Mouse (Mus musculus) cortical plate, adult 2 months (tissue): ENCODE results near the gene Rtp4. TPM values are rescaled to one million over a fixed set of nuclear protein-coding genes. Genes with fewer than 3 reads are reported as not detected.
A peak's percentile ranks its signal among the peaks of the same experiment; 100 is the strongest.

Experiments
- H3K27ac ChIP-seq: fragments of 200-500 bp; 2 replicates; pipeline ENCODE4 v1.5.1; 2012; ENCODE audit warnings: low read length, control low read depth, inconsistent platforms; ENCODE audit not compliant: insufficient read depth
- H3K4me1 ChIP-seq: fragments of 200-500 bp; 2 replicates; pipeline ENCODE4 v1.6.1; 2011; ENCODE audit warnings: low read length; ENCODE audit not compliant: control insufficient read depth, insufficient read depth
- H3K4me3 ChIP-seq: fragments of 200-500 bp; 2 replicates; pipeline ENCODE4 v1.5.1; 2011; ENCODE audit warnings: mild to moderate bottlenecking, low read length, control low read depth; ENCODE audit not compliant: insufficient read depth
- CTCF ChIP-seq: fragments of 200-500 bp; IDR thresholded peaks from 2 replicates; pipeline ENCODE4 v1.5.1; 2011; ENCODE audit warnings: mild to moderate bottlenecking, control low read depth, low read length; ENCODE audit not compliant: insufficient read depth; ENCODE audit errors: extremely low read depth
- POLR2A ChIP-seq: fragments of 200-500 bp; IDR thresholded peaks from 2 replicates; pipeline ENCODE4 v1.6.1; 2011; ENCODE audit warnings: mild to moderate bottlenecking, low read length, control low read depth; ENCODE audit not compliant: insufficient read depth; ENCODE audit errors: extremely low read depth
- polyA plus RNA-seq: library from polyadenylated mRNA; depleted of rRNA; stranded (reverse); fragments of >200 nt; gene quantifications from 2 replicates; pipeline ENCODE4 v1.2.3, GENCODE M21; 2012; rRNA removed

The Rtp4 gene
- polyA plus RNA-seq: 7.4 and 9.8 TPM in 2 replicates

GRCm38 (mm10) chr16:23520235-23520871, at the start of gene Rtp4, which contains the start of gene Masp1:
Rtp4 (plus strand) TSS chr16:23520291.
Masp1 (minus strand) TSS chr16:23520815.
- Histone ChIP-seq H3K4me3 (peak within 1 kb of the TSS; percentile 56), H3K27ac (peak within 1 kb of the TSS; percentile 87), H3K4me1 (peaks cover 8% of the 10 kb centered on the region; the same call in 1 of the 2 replicates)
- TF ChIP-seq CTCF (no peak), POLR2A (0 out of 2 replicates have a peak, but pooled peaks have one; percentile 24)

DNA sequence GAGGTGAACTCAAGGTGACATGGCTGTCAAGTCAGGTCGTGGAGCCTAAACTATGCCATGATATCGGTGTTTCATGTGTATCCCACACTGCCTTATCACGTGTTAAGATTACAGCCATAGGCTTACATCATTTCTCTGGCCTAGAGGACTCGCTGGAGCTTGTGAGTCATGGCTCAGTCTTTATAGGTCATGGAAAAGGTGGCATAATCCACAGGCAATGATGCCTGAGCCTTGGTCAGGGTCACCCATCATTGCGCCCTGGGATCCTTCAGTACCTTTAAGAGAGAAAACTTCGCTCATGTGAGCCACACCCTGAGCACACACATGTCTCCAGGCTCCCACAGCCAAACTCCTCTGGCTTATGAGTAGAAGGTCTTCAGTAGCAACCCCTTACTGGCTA, 48.5 kb upstream of the Rtp4 start:
- Histone ChIP-seq H3K4me3 (no peak overlapping the region), H3K4me1 (no peaks in the 10 kb centered on the region)
- TF ChIP-seq CTCF (no peak), POLR2A (no peak)

GRCm38 (mm10) chr16:23472046-23472445, 48.0 kb upstream of the Rtp4 start:
- Histone ChIP-seq H3K4me1 (no peaks in the 10 kb centered on the region), H3K4me3 (no peak overlapping the region), H3K27ac (no peak overlapping the region)
- TF ChIP-seq CTCF: no peak
- no peak for TF ChIP-seq POLR2A

More for the DNA sequence above, 48.5 kb upstream of the Rtp4 start:
- H3K27ac ChIP-seq: no peak overlapping the region

GRCm38 (mm10) chr16:23475651-23476050, 44.4 kb upstream of the Rtp4 start:
- TF ChIP-seq CTCF (no peak), POLR2A (no peak)
- Histone ChIP-seq H3K4me3 (no peak overlapping the region), H3K27ac (no peak overlapping the region), H3K4me1 (no peaks in the 10 kb centered on the region)

DNA sequence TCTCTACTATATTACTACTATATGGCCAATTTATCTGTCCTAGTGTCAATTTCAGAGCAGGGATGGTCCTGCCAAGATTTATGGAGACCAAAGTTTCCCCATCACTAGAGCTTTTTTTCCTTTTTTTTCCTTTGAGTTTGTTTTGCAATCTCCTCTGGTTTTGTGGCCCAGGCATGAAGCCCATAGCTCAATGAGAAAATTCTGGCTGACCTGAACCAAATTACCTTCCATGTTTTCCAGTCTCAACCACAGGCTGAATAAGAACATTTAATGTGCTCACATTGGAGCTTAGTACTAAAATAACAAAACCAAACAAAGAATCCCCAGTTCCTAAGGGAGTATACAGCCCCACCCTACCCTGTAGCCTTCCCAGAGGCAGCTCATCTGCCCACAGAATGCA, 43.5 kb upstream of the Rtp4 start:
- Histone ChIP-seq H3K27ac (no peak overlapping the region), H3K4me1 (no peaks in the 10 kb centered on the region), H3K4me3 (no peak overlapping the region)
- TF ChIP-seq CTCF: no peak
- no peak for TF ChIP-seq POLR2A

DNA sequence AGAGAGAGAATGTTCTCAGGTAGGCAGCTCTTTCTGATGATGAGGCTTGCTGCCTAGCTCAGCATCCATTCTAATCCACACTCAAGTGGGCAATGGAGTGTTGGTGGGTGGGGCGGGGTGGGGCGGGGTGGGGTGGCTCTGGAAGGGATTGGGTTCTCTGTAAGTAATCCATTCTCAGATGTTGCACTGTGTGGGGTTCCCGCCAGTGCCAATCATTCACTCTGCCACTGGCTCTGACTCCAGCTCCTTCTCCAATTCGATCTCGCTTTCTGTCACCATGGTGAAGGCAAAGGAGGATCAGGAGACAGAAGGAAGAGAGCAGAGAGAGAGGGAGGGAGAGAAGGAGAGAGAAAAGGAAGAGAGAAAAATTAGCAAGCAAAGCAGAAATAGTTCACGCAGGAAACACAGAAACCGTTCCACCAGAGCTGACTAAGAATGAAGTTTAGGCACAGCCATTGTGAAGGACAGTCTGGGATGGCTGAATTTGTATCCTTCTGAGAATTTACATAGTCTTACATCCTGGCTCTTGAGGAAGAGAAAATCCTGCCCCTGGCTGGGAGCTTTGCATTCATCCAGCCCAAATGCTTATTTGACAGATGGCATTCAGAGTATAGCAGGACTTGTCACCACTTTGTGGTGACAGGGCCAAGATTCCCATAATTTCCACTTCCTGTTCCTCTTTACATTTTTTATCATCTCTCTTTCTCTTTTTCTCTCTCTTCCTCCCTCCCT, 40.1 kb upstream of the Rtp4 start:
- TF ChIP-seq CTCF (no peak), POLR2A (no peak)
- Histone ChIP-seq H3K4me1 (no peaks in the 10 kb centered on the region), H3K27ac (no peak overlapping the region)

DNA sequence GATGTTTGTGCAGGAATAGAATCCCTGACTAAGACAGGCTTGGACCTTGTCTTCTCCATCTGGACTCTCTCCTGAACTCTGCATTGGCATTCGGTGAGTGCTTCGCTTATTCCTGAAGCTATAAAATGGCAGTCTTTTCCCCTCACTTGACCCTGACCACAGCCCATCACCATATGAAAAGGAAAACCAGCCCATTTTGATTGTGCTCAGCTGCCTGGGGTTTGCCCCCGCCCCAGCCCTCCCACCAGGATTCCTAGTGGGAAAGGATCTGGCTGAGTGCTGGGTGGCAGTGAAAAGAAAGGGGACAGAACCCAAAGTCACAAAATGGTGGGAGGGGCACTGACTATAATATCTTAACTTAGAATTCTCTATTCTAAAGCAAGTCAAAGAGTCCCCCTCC, 37.9 kb upstream of the Rtp4 start:
- TF ChIP-seq POLR2A (no peak), CTCF (no peak)
- no peaks in the 10 kb centered on the region for H3K4me1 ChIP-seq
- no peak overlapping the region for H3K27ac ChIP-seq
- H3K4me3 ChIP-seq: no peak overlapping the region

More for the DNA sequence above, 40.1 kb upstream of the Rtp4 start:
- H3K4me3 ChIP-seq: no peak overlapping the region

DNA sequence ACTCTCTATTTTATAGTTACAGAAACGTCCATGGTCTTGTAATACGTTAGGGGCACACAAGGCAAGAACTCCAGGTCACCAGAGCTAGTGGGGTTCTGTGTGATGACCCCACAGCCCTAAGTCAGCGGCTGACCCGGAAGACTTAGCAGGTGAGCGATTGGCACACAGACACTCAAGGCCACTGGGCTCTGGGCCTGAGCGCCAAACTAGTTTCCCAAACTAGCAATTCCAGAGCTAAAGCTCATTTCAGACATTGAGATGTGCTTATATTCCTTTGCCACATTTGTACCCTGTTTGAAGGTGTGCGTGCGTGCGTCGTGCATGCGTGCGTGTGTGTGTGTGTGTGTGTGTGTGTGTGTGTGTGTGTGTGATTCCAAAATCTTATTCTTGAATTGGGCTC, 37.2 kb upstream of the Rtp4 start:
- no peak overlapping the region for H3K27ac ChIP-seq
- H3K4me3 ChIP-seq: no peak overlapping the region
- TF ChIP-seq CTCF (no peak), POLR2A (no peak)

GRCm38 (mm10) chr16:23483292-23483691, 36.8 kb upstream of the Rtp4 start:
- TF ChIP-seq CTCF: no peak
- TF ChIP-seq POLR2A: no peak
- H3K4me1 ChIP-seq: no peaks in the 10 kb centered on the region
- no peak overlapping the region for H3K4me3 ChIP-seq
- no peak overlapping the region for H3K27ac ChIP-seq

More for the DNA sequence above, 37.2 kb upstream of the Rtp4 start:
- H3K4me1 ChIP-seq: no peaks in the 10 kb centered on the region

DNA sequence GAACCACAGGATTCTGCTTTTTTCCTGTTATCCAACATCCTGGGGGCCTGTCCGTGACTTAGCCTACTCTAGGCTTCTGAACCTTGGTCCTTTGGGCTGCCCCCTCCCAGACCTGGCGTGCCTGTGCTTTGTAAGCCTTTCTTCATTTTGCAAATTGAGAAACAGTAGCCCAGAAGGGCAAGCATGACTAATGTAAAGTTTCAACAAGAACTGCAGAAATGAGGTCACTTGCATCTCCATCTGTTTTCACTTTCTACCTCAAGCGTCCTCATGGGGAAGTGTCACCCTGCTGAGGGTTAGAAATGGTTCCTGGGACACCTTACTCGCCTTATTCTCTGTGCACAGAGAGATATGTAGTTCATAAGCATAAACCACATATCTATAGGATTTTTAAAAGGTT, 27.3 kb upstream of the Rtp4 start:
- H3K4me3 ChIP-seq: no peak overlapping the region
- TF ChIP-seq POLR2A: no peak
- TF ChIP-seq CTCF: no peak

DNA sequence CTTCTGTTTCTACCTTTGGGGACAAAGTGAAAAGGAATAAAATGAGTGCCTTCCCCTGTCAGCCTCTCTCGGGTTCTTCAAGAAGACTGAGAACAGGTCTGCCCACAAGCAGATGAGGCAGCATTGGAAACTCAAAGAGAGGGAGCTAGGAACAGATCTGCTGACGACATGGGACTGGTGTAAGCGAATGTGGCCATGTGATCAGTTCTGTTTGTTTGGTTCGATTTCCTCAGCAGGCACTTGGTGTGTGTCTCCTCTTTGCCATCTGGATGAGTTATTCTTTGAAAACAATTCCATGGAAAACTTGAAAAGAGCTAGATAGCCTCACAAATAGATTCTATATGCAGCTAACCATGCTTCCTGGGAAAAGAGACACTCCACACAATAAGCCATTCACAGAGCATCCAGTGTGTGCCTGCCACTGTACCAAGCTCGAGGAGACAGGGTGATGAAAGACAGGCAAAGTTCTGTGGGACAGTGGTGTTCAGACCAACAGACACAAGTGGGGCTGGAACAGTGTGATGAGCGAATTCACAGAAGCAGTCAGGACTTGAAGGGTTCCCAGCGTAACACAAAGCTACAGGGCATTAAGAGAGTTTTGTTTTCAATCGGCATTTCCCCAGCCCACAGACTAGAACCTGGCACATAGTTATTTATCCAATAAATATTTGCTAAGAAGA, 23.7 kb upstream of the Rtp4 start:
- no peak for TF ChIP-seq CTCF
- no peak for TF ChIP-seq POLR2A
- Histone ChIP-seq H3K27ac (0 out of 2 replicates have a peak overlapping the region, but pooled peaks have one; percentile 17), H3K4me3 (no peak overlapping the region), H3K4me1 (peaks cover 4% of the 10 kb centered on the region)

More for the DNA sequence above, 27.3 kb upstream of the Rtp4 start:
- H3K4me1 ChIP-seq: no peaks in the 10 kb centered on the region; the same call in 1 of the 2 replicates
- H3K27ac ChIP-seq: no peak overlapping the region
